Mouse (Mus musculus) ES-CJ7 (cell line): ENCODE results near the gene Dcaf5.
A peak's percentile ranks its signal among the peaks of the same experiment; 100 is the strongest.

Experiments used
- DNase-seq: peaks from one replicate; pipeline ENCODE4 v3.0.0; 2011; ENCODE audit warnings: low read depth, low spot score

Gene Dcaf5

DNA sequence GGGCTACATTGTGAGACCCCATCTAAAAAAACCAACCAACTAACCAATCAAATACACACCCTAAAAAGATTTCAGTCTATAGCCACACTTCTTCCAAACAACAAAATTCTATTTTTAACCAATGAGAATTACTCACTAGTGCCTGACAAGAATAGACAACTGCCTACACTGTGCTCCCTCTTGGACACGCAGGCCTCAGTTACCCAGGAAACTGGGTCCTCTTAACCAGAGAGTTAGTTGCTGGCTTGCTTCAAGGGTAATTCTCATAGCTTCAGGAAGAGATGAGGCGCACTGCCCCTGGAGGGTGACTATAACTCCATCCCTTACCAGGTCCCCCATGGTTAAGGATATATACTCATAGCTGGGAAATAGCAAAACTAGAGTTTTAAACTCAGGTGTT, 95.5 kb downstream of the Dcaf5 start:
- DNase-seq: no peak

GRCm38 (mm10) chr12:80334162-80334561, 102.2 kb downstream of the Dcaf5 start:
- DNase-seq: no peak

DNA sequence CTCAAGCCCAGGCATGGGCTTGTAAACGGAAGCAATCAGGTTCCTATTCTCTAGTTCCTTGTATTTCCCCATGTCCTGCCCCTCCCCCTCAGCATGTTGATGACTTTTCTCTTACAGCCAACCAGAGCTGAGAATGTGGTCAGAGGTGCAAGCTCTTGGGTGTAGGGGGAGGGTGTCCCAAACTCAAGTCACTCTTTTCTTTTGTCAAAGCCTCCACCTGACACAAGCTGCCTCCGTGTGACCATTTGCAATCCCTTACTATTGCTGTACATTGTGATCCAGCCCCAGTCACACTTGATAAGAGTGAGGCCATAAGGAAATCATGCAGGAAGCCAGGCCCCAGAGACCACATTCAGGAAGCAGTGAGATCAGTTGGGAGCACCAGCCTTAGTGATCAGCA, 104.8 kb downstream of the Dcaf5 start:
- DNase-seq: peak; percentile 51

DNA sequence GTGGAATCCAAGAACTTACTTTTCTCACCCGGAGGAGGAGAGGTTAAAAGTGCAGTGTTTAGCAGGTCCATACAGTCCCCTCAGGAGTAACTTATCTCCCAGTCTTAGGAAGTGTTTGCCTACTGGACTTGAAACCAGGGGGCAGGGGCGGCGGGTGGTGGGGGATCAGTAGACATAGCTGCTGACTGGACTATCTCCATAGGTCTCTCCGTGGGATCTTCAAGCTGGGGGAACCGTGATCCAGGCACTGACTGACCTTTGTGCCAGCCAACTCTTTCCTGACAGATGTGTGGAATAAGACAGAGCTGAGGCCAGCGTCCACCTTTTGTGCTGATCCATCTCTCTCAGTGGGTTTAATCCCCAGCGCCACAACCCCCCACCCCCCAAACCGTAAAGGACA, 105.6 kb downstream of the Dcaf5 start:
- no peak for DNase-seq

GRCm38 (mm10) chr12:80329641-80330040, 106.8 kb downstream of the Dcaf5 start:
- no peak for DNase-seq

GRCm38 (mm10) chr12:80326047-80326446, 110.4 kb downstream of the Dcaf5 start:
- no peak for DNase-seq

DNA sequence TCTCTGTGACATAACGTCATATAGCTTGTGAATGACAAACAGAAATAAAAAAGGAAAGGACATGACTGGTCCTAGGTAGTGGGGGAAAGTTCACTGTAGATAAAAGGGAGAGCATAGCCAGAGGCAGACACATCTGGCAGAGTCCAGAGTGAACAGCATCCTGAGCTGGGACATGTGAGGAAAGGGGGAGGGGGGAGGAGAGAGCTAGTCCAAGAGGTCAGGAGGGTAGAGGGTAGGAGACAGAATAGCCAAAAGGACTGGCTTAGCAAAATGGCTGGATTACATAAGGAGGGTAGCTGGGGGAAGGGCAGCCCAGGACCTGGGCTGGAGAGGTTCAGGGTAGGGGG, 111.6 kb downstream of the Dcaf5 start:
- peak; percentile 16 for DNase-seq

DNA sequence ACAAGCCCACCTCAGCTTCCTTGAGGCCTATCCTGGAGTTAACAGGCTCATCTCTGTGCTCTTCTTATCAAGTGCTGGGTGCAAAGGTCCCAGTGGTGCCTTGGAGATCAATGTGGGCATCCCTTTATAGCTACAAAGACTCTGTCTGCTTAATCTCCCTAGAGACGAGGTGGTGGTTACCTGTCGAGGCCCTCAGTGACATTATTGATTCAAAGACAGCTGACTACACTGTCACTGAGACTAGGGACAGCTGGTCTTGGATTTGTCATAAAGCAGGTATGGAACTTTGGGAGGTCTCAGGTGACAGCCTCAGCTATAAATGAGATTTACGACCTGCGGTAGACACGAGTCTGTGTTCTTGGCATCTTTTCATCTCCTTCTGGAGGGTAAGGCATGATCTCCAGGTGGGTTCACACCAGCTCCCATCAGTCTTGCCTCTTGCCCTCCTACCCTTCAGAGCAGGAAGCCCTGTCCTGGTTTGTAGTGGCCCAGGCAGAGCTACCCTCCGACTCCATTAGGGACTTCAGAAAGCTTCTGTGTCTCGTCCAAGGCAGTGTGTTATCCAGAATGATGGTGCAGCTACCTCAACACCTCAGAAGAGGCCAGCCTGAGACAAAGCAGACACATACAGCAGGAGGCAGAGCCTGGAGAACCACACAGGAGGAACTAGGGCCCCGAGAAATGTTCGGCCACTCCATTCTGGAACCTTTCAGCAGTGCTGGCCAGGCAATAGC, 112.2 kb downstream of the Dcaf5 start:
- no peak for DNase-seq

DNA sequence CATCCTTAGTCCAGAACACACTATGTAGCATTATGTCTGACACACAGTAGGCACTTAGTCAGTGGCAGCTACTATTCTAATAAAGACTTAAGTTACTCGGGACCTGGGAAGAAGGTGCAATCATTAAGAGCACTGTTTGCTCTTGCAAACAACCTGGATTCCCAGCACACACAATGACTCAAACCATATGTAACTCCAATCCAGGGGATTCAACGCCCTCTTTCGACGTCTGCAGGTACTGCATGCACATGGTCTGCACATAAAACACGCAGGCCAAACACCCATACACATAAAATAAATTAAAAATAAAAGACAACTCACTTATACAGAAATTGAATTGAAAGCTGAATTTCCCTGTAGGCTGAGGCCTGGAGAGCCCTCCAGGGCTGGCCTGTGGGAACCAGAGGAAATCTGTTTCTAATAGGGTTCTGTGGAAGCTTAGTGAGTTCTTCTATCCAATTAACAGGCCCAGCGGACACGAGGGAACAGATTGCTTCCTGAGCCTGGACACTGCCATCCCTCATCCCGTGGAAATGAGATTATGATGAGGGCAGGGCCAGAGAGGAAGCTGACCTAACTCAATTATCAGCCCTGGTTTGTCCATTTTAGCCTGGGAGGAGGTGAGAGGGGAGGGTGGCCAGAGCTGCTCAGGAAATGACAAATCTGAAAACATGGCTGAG, 112.9 kb downstream of the Dcaf5 start:
- peak; percentile 47 for DNase-seq

DNA sequence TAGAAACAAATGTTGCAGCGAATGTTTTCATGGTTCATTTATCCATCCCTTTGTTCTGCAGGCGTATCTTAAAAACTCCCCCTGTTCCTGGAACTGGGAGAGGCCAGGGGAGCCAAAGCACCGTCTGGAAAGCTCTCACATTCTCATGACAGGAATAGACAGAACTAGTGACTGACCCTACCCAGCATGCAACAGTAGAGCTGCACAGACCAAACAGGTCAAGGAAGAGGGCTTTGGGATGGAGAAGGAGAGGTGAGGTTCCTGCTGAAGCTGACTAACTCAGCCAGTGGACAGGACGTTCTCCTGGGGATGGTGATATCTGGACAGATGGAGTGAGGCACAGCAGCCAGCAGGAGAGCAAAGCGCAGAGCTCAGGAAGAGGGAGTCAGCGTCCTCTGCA, 113.9 kb downstream of the Dcaf5 start:
- no peak for DNase-seq

- peak; percentile 48 for DNase-seq
These were observed 117.3 kb downstream of the Dcaf5 start for GRCm38 (mm10) chr12:80319062-80319461.

DNA sequence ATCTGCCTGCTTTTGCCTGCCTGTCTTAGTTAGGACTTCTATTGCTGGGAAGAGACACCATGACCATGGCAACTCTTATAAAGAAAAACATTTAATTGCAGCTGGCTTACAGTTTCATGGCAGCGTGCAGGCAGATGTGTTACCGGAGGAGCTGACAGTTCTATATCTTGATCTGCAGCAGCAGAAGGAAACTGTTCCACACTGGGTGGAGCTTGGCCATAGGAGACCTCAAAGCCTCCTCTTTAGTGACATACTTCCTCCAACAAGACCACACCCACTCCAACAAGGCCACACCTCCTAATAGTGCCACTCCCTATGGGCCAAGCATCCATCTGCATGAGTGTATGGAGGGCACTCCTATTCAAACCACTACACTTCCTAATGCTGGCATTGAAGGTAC, 121.1 kb downstream of the Dcaf5 start:
- DNase-seq: no peak

GRCm38 (mm10) chr12:80311959-80312669, 124.3 kb downstream of the Dcaf5 start:
- no peak for DNase-seq

DNA sequence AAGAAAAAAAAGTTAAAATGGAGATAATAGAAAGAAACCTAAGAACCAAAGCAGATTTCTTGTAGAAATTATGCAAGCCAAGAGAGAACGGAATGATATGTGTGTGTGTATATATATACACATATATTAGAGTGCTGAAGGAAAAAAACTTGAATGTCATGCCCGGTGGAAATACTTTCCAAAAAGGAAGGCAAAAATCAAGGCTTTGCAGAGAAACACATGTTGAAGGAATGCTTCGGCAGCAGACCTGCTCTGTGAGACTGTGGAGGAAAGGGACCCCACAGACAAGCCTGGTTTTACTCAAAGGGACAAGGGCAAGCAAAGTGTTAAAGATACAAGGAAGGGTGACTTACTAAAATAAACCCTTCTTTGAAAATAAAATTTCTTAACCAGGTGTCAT, 128.8 kb downstream of the Dcaf5 start:
- DNase-seq: no peak

DNA sequence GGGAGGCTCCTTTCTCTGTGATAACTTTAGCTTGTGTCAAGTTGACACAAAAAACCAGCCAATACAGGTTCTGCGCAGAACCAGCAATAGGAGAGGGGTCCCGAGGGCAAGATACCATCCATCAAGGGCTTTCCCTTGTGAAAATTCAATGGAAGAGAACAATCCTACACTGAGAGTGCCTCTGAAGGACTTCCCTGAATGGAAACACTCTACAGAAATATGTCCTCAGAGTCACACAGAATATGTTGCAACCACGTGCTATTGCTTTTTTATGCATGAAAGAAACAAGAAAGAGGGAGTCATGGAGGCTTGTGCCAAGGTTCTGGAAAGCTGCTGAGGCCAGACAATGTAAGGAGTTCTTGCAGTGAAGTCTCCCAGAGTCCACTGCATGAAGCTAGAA, 131.9 kb downstream of the Dcaf5 start:
- no peak for DNase-seq

DNA sequence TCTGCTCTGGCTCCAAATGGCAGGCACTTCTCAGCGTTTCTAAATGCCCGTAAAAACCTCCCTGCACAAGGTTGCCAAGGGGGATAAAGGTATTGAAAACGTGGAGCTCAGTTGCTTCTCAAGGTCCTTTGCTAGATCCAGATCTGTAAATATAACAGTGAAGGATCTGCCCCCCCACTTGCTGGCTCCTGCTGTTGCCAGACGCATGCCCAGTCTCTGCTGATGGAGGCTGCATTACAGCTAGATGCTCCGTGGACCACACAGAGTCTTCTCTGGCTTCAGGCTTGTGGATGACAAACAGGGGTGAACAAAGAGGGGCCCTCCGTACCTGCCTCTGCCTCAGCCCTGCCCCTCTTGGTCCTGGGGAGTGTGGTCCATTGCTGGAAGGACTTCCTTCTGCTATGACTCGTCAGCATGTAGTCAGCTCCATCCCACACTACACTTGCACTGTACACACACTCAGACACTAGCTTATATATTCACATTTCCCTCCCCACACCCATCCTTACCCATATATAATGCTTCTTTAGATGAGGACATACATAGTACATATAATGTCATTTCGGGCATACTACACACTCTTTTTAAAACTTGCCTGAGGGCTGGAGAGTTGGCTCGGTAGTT, 135.5 kb downstream of the Dcaf5 start:
- no peak for DNase-seq

- DNase-seq: no peak
These were observed 137.7 kb downstream of the Dcaf5 start for GRCm38 (mm10) chr12:80298714-80299113.

DNA sequence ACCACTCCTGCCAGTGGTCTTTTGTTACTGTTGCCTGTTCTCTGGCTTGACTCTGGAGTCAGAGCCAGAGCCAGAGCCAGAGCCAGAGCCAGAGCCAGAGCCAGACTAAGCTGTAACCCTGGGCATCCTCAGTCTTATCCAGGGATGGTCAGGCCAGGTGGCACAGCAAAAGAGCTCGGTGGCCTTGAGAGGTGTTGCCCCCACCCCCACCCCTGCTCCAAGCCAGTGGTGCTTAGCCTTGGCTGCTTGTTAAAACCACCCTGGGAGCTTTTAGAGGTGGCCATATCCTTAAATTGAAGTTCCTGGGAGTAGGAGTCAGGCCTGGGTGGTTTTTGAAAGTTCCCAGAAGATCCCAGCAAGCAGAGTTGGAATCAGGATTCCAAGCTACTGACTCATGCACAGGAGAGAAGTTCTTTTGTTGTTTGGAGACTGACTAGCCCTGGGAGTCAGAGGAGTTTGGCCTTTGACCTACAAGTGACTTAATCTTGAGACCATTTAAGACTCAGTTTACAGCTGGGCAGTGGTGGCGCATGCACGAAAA, 144.4 kb downstream of the Dcaf5 start:
- DNase-seq: no peak

GRCm38 (mm10) chr12:80290964-80291363, 145.4 kb downstream of the Dcaf5 start:
- DNase-seq: no peak

- DNase-seq: no peak
These were observed 145.9 kb downstream of the Dcaf5 start for GRCm38 (mm10) chr12:80290483-80290882.

DNA sequence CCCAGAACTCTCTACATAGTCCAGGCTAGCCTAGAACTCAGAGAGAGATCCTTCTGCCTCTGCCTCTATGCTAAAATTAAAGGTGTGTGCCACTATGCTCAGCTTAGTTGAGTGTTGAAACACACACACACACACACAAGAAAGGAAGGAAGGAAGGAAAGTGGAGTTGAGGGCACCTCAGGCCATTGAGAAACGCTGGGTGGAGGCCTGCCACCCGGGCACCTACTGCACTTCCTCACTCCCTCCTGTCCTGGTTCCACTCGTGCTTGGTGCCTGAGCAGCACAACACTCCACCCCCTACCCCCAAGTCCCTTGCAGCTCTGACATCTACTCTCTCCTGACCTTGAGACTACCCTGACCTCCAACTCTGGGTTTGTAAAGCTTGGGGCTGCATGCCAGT, 146.7 kb downstream of the Dcaf5 start:
- DNase-seq: no peak

DNA sequence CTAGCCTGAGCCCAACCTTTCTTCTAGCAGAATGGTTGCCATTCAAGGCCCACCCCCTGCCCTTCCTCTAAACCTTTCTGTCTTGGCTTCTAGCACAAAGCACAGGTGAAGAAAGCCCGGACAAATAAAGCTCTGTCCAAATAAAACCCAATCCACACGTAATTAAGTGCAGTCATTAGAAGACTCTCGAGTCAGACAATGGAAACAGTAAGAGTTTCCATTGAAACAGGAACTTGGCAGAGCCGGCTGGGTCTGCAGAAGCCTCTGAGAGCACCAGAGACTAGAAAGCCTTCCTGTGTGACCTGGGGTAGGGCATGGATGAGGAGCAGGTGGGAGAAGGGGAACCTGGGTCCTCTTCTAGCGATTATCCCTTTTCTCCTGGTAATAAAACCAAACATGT, 150.5 kb downstream of the Dcaf5 start:
- DNase-seq: peak; percentile 42
